Mouse (Mus musculus): ENCODE results near the gene 3110040M04Rik.

Gene 3110040M04Rik

GRCm38 (mm10) chr1:151236141-151236930 is 32.4 kb downstream of the 3110040M04Rik start:
- no peak for DNase-seq

DNA sequence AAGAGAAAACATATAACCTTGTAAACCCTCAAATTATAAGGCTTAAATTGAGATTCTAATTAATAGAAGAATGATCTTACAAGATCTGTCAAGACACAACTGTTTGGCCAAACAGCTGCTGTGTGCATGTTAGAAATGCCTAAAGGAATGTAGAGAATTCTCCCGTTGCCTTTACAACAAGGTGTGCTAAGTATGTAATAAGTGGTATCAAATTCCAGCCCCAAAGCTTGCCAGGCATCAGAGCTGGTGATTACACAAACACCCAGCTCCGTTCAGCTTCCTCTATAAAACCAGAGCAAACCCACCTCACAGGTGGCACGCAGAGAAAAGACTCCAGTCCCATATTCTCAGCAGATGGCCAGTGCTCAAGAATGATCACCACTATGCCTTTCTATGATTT is 33.9 kb downstream of the 3110040M04Rik start:
- no peak for DNase-seq

DNA sequence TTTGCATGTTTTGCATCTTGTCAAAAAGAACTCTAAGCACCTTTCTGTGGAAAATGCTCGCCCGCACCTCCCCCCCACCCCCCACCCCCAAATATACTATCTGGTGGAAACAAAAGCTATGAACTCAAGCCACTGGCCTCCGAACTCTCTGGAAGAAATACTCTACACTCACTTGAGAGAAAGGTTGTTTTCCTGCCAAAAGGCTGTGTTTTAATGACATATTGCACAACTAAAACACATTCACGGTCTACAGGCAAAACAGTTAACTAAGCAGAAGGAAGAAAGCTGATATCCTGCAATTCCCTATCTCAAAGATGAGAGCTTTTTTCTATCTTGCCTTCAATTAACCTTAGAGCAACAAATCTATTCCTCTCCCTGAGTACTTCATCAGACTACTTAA is 39.4 kb downstream of the 3110040M04Rik start:
- DNase-seq = no peak

DNA sequence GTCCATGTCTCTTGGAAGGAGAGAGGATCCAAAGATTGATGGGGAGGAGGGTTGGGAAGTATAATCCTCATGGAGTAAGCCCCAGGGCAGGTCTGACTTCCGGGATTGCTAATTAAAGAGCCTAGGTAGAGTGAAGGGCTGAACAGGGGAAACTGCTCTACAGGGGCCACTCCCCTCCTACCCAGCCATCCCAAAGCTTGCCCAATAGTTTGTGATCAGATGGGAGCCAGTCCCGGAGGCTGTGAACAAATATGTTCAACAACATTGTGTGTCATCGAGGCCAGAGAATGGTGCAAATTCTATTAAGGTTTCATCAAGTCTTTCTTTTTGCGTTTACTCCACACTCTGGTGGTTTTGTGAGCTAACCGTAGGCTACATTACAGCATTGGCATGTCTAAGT is 40.1 kb downstream of the 3110040M04Rik start:
- DNase-seq = no peak

DNA sequence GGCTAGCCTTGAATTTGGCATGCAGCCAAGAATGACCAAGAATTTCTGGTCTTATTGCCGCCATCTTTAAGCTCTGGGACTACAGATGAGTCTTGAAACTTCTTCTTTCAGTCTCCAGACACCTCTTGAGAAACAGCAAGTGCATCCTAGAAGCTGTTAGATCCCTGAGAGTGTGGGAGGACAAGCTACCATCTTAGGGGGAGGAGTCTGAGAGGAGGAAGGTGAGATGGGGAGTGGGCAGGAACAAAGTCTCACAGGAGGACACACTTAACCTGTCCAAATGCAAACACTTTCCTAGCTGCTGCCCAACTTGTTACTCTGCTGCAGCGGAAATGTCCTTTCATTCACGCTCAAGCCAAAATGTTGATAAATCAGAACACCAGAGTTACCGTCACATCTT is 40.8 kb downstream of the 3110040M04Rik start:
- DNase-seq = no peak

GRCm38 (mm10) chr1:151245165-151245564 is 41.2 kb downstream of the 3110040M04Rik start:
- DNase-seq = no peak

DNA sequence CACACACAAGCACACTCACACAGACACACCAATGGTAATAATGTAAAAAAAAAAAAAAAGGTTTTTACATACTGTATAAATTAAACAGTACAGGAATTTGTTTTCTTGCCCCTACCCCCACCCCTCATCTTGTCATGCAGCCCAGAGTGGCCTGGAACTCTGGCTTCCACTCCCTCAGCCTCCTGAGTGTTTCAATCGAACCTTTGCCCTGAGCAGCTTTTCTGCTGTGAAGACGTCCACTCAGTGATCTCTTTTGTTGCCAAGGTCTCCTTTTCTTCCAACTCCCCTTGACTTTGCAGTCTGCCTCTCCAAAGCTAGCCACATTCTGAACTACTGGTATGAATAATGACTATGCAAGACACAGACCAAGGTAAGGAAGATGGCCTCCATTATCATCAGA is 41.9 kb downstream of the 3110040M04Rik start:
- no peak for DNase-seq

- DNase-seq = no peak
These were observed 46.2 kb downstream of the 3110040M04Rik start for GRCm38 (mm10) chr1:151250109-151250508.

DNA sequence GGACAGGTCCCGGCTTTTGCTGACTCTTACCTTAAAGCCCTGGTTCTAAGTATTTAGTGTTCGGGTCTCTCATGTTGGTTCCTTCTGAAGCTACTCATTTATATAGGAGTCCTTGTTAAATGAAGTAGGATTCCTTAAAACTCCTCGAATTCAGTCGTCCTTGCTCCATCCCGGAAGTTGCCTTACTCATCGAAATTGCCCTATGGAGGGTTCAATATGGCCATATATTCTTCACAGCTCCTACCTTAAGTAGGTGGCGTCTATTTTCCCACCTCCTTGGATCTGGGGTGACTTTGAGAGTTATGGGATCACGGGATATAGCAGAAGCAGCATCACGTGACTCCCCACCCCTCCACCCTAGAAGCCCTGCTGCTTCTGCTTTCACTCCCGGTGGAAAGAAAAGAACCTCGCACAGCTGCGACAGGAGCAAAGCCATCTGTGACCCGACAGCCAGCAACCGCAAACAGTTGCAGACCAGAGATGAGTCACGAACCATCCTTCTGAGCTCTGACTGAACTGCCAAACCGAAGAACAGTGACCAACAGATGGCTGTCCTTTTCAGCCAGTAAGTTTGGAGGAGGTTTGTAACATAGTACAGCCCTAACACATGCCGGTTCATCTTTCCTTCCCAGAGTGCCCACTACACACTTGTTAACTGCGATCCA is 46.7 kb downstream of the 3110040M04Rik start:
- DNase-seq = peak; percentile 37

GRCm38 (mm10) chr1:151251194-151252010 is 47.5 kb downstream of the 3110040M04Rik start:
- peak; percentile 8 for DNase-seq
